Mouse (Mus musculus) midbrain, postnatal 0 days (tissue): ENCODE results near the gene Baz2a. TPM values are rescaled to one million over a fixed set of nuclear protein-coding genes. Genes with fewer than 3 reads are reported as not detected.
A peak's percentile ranks its signal among the peaks of the same experiment; 100 is the strongest.
"Not testable (repeated sequence)": the region's sequence is repeated elsewhere in the genome, so short reads cannot be mapped to it uniquely, and the experiment has no call there.

Experiments
- ATAC-seq: fragments of 200-750 bp; cut with Nextera tagmentation; 2 replicates; pipeline ENCODE4 v1.8.0; 2017; ENCODE audit warnings: moderate number of reproducible peaks, mild to moderate bottlenecking, moderate TSS enrichment, moderate library complexity; ENCODE audit not compliant: low FRiP score
- DNase-seq: peaks from one replicate; pipeline ENCODE4 v3.0.0-alpha.2; 2015; ENCODE audit warnings: low spot score
- H3K27ac ChIP-seq: fragments of 300-500 bp; sonication (generic); 2 replicates; pipeline ENCODE4 v1.5.1; 2014; ENCODE audit warnings: low read depth, mild to moderate bottlenecking, low read length, mixed read lengths
- H3K27me3 ChIP-seq: fragments of 300-500 bp; sonication (generic); 2 replicates; pipeline ENCODE4 v1.6.1; 2014; ENCODE audit warnings: low read length, control low read depth, mixed read lengths; ENCODE audit not compliant: insufficient read depth
- H3K36me3 ChIP-seq: fragments of 300-500 bp; sonication (generic); 2 replicates; pipeline ENCODE4 v1.6.1; 2014; ENCODE audit warnings: low read length, control low read depth, mixed read lengths; ENCODE audit not compliant: insufficient read depth
- H3K4me1 ChIP-seq: fragments of 300-500 bp; sonication (generic); 2 replicates; pipeline ENCODE4 v1.6.1; 2014; ENCODE audit warnings: mild to moderate bottlenecking, control low read depth, antibody characterized with exemption, low read length, mixed read lengths; ENCODE audit not compliant: insufficient read depth
- H3K4me2 ChIP-seq: fragments of 300-500 bp; sonication (generic); 2 replicates; pipeline ENCODE4 v1.6.1; 2014; ENCODE audit warnings: low read depth, mild to moderate bottlenecking, low read length, mixed read lengths; ENCODE audit not compliant: poor library complexity, severe bottlenecking
- H3K4me3 ChIP-seq: fragments of 300-500 bp; sonication (generic); 2 replicates; pipeline ENCODE4 v1.5.1; 2014; ENCODE audit warnings: low read depth, mild to moderate bottlenecking, low read length, moderate library complexity
- H3K9ac ChIP-seq: fragments of 300-500 bp; sonication (generic); replicated peaks from 2 replicates; pipeline ENCODE4 v1.6.1; 2014; ENCODE audit warnings: mild to moderate bottlenecking, low read length, moderate library complexity, mixed read lengths; ENCODE audit not compliant: poor library complexity, severe bottlenecking
- H3K9me3 ChIP-seq: fragments of 300-500 bp; sonication (generic); 2 replicates; pipeline ENCODE4 v1.6.1; 2016; ENCODE audit warnings: low read length, control low read depth
- CTCF ChIP-seq: IDR thresholded peaks from 2 replicates; pipeline ENCODE4 v1.5.1; 2016; ENCODE audit warnings: antibody characterized with exemption, mild to moderate bottlenecking
- WGBS: fragments of 180-500 bp; shearing (Covaris S2); extraction: QIAGEN DNeasy Blood & Tissue Kit; methylation state at CpG from one replicate; pipeline ENCODE4 v1.1.7; 2014; 5-methylcytosine and 5-hydroxymethylcytosine counted together
- microRNA counts: library from miRNA; unstranded; fragments of <30 nt; microRNA quantifications from one replicate; lab custom pipeline; 2015
- microRNA-seq: library from miRNA; unstranded; fragments of <30 nt; microRNA quantifications from one replicate; pipeline ENCODE4, GENCODE M21; 2016; ENCODE audit warnings: borderline number of aligned reads
- polyA plus RNA-seq: library from polyadenylated mRNA; unstranded; fragments of >200 nt; fragmentation: Nextera tagmentation; extraction: Ambion mirVana; gene quantifications from 2 replicates; pipeline ENCODE4 v1.2.1, GENCODE M21; 2015
- total RNA-seq: library from RNA; depleted of rRNA; stranded (reverse); fragments of >200 nt; gene quantifications from 2 replicates; pipeline ENCODE4 v1.2.3, GENCODE M21; 2014; rRNA removed

Baz2a gene
- total and polyA plus RNA-seq, 2 experiments from 2014 or later, result 9.3 to 14.0 TPM

DNA sequence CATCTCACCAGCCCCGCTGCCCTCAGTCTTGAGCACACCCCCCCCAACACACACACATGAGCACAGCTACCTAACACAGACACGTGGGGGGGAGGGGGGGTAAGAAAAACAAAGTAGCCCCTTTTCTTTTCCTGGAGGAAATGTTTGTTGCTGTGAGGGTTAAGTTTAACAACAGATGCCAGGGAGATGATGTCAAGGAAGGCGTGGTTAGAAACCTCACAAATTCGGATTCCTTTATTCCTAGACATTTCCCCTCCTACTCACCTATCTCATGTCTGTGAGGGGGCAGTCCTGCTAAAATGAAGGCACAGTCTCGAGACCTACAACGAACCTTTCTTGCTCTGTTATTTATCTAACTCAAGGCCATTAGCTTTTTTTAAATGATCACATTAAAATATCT lies 75.7 kb downstream of the Baz2a start:
- no peak for ATAC-seq

GRCm38 (mm10) chr10:128171348-128171747 lies 80.0 kb downstream of the Baz2a start:
- not testable (repeated sequence) for H3K9ac ChIP-seq, DNase-seq, H3K27ac ChIP-seq, H3K27me3 ChIP-seq, H3K4me2 ChIP-seq, H3K4me1 ChIP-seq, ATAC-seq, H3K9me3 ChIP-seq, H3K36me3 ChIP-seq, H3K4me3 ChIP-seq
- WGBS, result 97% methylated on average over 10 of the region's 10 CpGs

More for the DNA sequence above, 75.7 kb downstream of the Baz2a start:
- H3K4me3 ChIP-seq, result no peak overlapping the region
- H3K27me3 ChIP-seq, result no peaks in the 10 kb centered on the region
- H3K4me2 ChIP-seq, result no peak overlapping the region
- no peak for DNase-seq
- 62% methylated on average over 6 of the region's 6 CpGs for WGBS
- no peak overlapping the region for H3K27ac ChIP-seq
- no peak overlapping the region for H3K9ac ChIP-seq
- no peaks in the 10 kb centered on the region for H3K36me3 ChIP-seq
- no peaks in the 10 kb centered on the region for H3K9me3 ChIP-seq
- TF ChIP-seq CTCF, result no peak
- no peaks in the 10 kb centered on the region for H3K4me1 ChIP-seq

- Histone ChIP-seq H3K4me1 (peaks cover 3% of the 10 kb centered on the region; the same call in 1 of the 2 replicates), H3K27ac (no peak overlapping the region), H3K4me3 (peak overlapping the region; percentile 42), H3K36me3 (no peaks in the 10 kb centered on the region), H3K27me3 (no peaks in the 10 kb centered on the region), H3K4me2 (peak overlapping the region; percentile 55), H3K9ac (peak overlapping the region; percentile 52), H3K9me3 (no peaks in the 10 kb centered on the region)
- ATAC-seq (no peak), DNase-seq (no peak)
- 8% methylated on average over 3 of the region's 3 CpGs for WGBS
- no peak for TF ChIP-seq CTCF
Measured at GRCm38 (mm10) chr10:128175302-128175701, 83.9 kb downstream of the Baz2a start.

- Histone ChIP-seq H3K27me3 (no peaks in the 10 kb centered on the region), H3K4me2 (peak overlapping the region; percentile 55), H3K9ac (peak overlapping the region; percentile 52), H3K36me3 (no peaks in the 10 kb centered on the region), H3K4me3 (peak overlapping the region; percentile 42), H3K27ac (peak overlapping the region; percentile 19; the same call in 1 of the 2 replicates), H3K9me3 (no peaks in the 10 kb centered on the region), H3K4me1 (peaks cover 3% of the 10 kb centered on the region; the same call in 1 of the 2 replicates)
- ATAC-seq (peak; percentile 68; the same call in 1 of the 2 replicates), DNase-seq (peak; percentile 85)
- TF ChIP-seq CTCF, result no peak
- under 1% methylated on average over 17 of the region's 17 CpGs for WGBS
Measured at GRCm38 (mm10) chr10:128175996-128176755, 84.8 kb downstream of the Baz2a start.

DNA sequence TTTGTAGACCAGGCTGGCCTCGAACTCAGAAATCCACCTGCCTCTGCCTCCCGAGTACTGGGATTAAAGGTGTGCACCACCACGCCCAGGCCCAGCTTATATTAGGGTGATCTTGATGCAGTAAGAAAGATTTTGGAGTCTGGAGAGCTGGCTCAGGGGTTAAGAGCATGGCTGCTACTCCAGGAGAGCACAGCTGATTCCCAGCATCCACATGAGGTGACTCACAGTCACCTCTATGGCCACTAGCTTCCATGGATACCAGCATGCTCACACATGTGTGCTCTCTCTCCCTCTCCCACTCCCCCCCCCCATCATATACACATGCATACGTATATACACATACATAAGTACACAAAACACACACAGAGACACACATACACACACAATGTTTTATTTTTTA lies 85.9 kb downstream of the Baz2a start:
- no peaks in the 10 kb centered on the region for H3K27me3 ChIP-seq
- ATAC-seq (no peak), DNase-seq (no peak)
- no peaks in the 10 kb centered on the region for H3K9me3 ChIP-seq
- H3K27ac ChIP-seq, result no peak overlapping the region
- TF ChIP-seq CTCF, result no peak
- H3K4me2 ChIP-seq, result no peak overlapping the region
- 83% methylated on average over 4 of the region's 4 CpGs for WGBS
- H3K4me3 ChIP-seq, result no peak overlapping the region
- no peaks in the 10 kb centered on the region for H3K36me3 ChIP-seq
- peaks cover 3% of the 10 kb centered on the region; the same call in 1 of the 2 replicates for H3K4me1 ChIP-seq
- no peak overlapping the region for H3K9ac ChIP-seq

MicroRNA genes within 50 kb of the gene (microRNA counts, 519-probe panel; counts per million panel counts)
- microRNA mmu-miR-677 (lab: Ali Mortazavi, UCI), result 528 counts per million, percentile 58 among the panel's probes with 10 or more counts

Small RNA genes within 50 kb of the gene (microRNA-seq; reads per million reads assigned to microRNA genes)
- gene Mir677, result 31.8 reads per million, percentile 33 among the genes with 10 or more reads in this experiment

Other genes starting within 250 kb of the Baz2a start
- gene Rdh19, start 241.6 kb upstream of the Baz2a start, total RNA-seq, result not detected in 2 replicates
- not detected in 2 replicates for gene Rdh19, start 241.6 kb upstream of the Baz2a start, polyA plus RNA-seq
- not detected in 2 replicates for gene Rdh16f2, start 225.1 kb upstream of the Baz2a start, total RNA-seq
- gene Rdh16f2, start 225.1 kb upstream of the Baz2a start, polyA plus RNA-seq, result not detected in 2 replicates
- not detected in 2 replicates for gene Rdh7, start 202.8 kb upstream of the Baz2a start, total RNA-seq
- gene Rdh7, start 202.8 kb upstream of the Baz2a start, polyA plus RNA-seq, result not detected in 2 replicates
- 0.99 TPM in 1 of 2 replicates, not detected in the other for gene Sdr9c7, start 193.1 kb upstream of the Baz2a start, total RNA-seq
- gene Sdr9c7, start 193.1 kb upstream of the Baz2a start, polyA plus RNA-seq, result not detected in 2 replicates
- not detected in 2 replicates for gene Hsd17b6, start 84.0 kb upstream of the Baz2a start, total RNA-seq
- gene Hsd17b6, start 84.0 kb upstream of the Baz2a start, polyA plus RNA-seq, result not detected in 2 replicates
- gene Prim1, start 76.4 kb upstream of the Baz2a start, total RNA-seq, result 19.8 and 30.1 TPM in 2 replicates
- gene Prim1, start 76.4 kb upstream of the Baz2a start, polyA plus RNA-seq, result 33.5 and 33.6 TPM in 2 replicates
- gene Naca, start 56.0 kb upstream of the Baz2a start, total RNA-seq, result 415 and 452 TPM in 2 replicates
- 443 and 454 TPM in 2 replicates for gene Naca, start 56.0 kb upstream of the Baz2a start, polyA plus RNA-seq
- 109 and 117 TPM in 2 replicates for gene Ptges3, start 32.6 kb upstream of the Baz2a start, total RNA-seq
- 390 and 433 TPM in 2 replicates for gene Ptges3, start 32.6 kb upstream of the Baz2a start, polyA plus RNA-seq
- 4,011 and 6,126 TPM in 2 replicates for gene Atp5b, start 8.3 kb upstream of the Baz2a start, total RNA-seq
- 2,103 and 2,155 TPM in 2 replicates for gene Atp5b, start 8.3 kb upstream of the Baz2a start, polyA plus RNA-seq
- 11.1 and 12.9 TPM in 2 replicates for gene Rbms2, start 88.7 kb downstream of the Baz2a start, total RNA-seq
- gene Rbms2, start 88.7 kb downstream of the Baz2a start, polyA plus RNA-seq, result 5.2 and 5.3 TPM in 2 replicates
- 2.5 and 4.4 TPM in 2 replicates for gene Gls2, start 102.9 kb downstream of the Baz2a start, total RNA-seq
- gene Gls2, start 102.9 kb downstream of the Baz2a start, polyA plus RNA-seq, result 1.2 and 2.5 TPM in 2 replicates
- 17.1 and 29.5 TPM in 2 replicates for gene Spryd4, start 120.2 kb downstream of the Baz2a start, total RNA-seq
- 21.4 and 23.0 TPM in 2 replicates for gene Spryd4, start 120.2 kb downstream of the Baz2a start, polyA plus RNA-seq
- gene Mip, start 134.3 kb downstream of the Baz2a start, total RNA-seq, result 0.22 TPM in 1 of 2 replicates, not detected in the other
- 0.13 TPM in 1 of 2 replicates, not detected in the other for gene Mip, start 134.3 kb downstream of the Baz2a start, polyA plus RNA-seq
- gene Timeless, start 140.5 kb downstream of the Baz2a start, total RNA-seq, result 11.0 and 14.6 TPM in 2 replicates
- gene Timeless, start 140.5 kb downstream of the Baz2a start, polyA plus RNA-seq, result 7.7 and 8.1 TPM in 2 replicates
- gene Apon, start 162.5 kb downstream of the Baz2a start, total RNA-seq, result not detected in 2 replicates
- not detected in 2 replicates for gene Apon, start 162.5 kb downstream of the Baz2a start, polyA plus RNA-seq
- gene Apof, start 177.1 kb downstream of the Baz2a start, total RNA-seq, result 0.42 TPM in 1 of 2 replicates, not detected in the other
- gene Apof, start 177.1 kb downstream of the Baz2a start, polyA plus RNA-seq, result 0.20 and 0.83 TPM in 2 replicates
- 8.7 and 9.8 TPM in 2 replicates for gene Stat2, start 179.0 kb downstream of the Baz2a start, total RNA-seq
- gene Stat2, start 179.0 kb downstream of the Baz2a start, polyA plus RNA-seq, result 10.5 and 12.9 TPM in 2 replicates
- gene Il23a, start 207.2 kb downstream of the Baz2a start, total RNA-seq, result not detected in 2 replicates
- gene Il23a, start 207.2 kb downstream of the Baz2a start, polyA plus RNA-seq, result 0.12 TPM in 1 of 2 replicates, not detected in the other
- gene Pan2, start 211.8 kb downstream of the Baz2a start, total RNA-seq, result 18.3 and 19.0 TPM in 2 replicates
- 12.5 and 13.4 TPM in 2 replicates for gene Pan2, start 211.8 kb downstream of the Baz2a start, polyA plus RNA-seq
- 40.3 and 49.4 TPM in 2 replicates for gene Cnpy2, start 230.9 kb downstream of the Baz2a start, total RNA-seq
- gene Cnpy2, start 230.9 kb downstream of the Baz2a start, polyA plus RNA-seq, result 164 and 176 TPM in 2 replicates
- gene Cs, start 246.2 kb downstream of the Baz2a start, total RNA-seq, result 279 and 309 TPM in 2 replicates
- gene Cs, start 246.2 kb downstream of the Baz2a start, polyA plus RNA-seq, result 255 and 271 TPM in 2 replicates